Mouse (Mus musculus) G1E (cell line): ENCODE measurements around the gene Abhd17a.

ENCODE experiments used
- CTCF ChIP-seq: IDR thresholded peaks from 2 replicates; pipeline ENCODE4 v1.5.1; 2012; ENCODE audit warnings: low read depth, low read length, inconsistent platforms, mixed read lengths
- GATA1 ChIP-seq: IDR thresholded peaks from 2 replicates; pipeline ENCODE4 v1.6.1; 2012; ENCODE audit warnings: borderline replicate concordance, low read length, inconsistent platforms, mixed read lengths
- POLR2AphosphoS5 ChIP-seq: IDR thresholded peaks from 2 replicates; pipeline ENCODE4 v1.6.1; 2012; ENCODE audit warnings: low read depth, low read length, inconsistent platforms; ENCODE audit not compliant: insufficient replicate concordance

GRCm38 (mm10) chr10:80566375-80567092 is 23.6 kb downstream of the Abhd17a start:
- TF ChIP-seq CTCF (peak; percentile 96), POLR2AphosphoS5 (no peak), GATA1 (no peak)
